Mouse (Mus musculus): Measurements from ENCODE around the gene Slc2a9. TPM values are rescaled to one million over a fixed set of nuclear protein-coding genes. Genes with fewer than 3 reads are reported as not detected.
A peak's percentile ranks its signal among the peaks of the same experiment; 100 is the strongest.

The Slc2a9 gene
- total and polyA plus RNA-seq, 3 experiments: 1.3 to 2.3 (median 2.1) TPM

- DNase-seq: no peak
Observed at GRCm38 (mm10) chr5:38372369-38372768, 130.6 kb downstream of the Slc2a9 start.

GRCm38 (mm10) chr5:38371308-38371707, 131.6 kb downstream of the Slc2a9 start:
- DNase-seq: no peak

DNA sequence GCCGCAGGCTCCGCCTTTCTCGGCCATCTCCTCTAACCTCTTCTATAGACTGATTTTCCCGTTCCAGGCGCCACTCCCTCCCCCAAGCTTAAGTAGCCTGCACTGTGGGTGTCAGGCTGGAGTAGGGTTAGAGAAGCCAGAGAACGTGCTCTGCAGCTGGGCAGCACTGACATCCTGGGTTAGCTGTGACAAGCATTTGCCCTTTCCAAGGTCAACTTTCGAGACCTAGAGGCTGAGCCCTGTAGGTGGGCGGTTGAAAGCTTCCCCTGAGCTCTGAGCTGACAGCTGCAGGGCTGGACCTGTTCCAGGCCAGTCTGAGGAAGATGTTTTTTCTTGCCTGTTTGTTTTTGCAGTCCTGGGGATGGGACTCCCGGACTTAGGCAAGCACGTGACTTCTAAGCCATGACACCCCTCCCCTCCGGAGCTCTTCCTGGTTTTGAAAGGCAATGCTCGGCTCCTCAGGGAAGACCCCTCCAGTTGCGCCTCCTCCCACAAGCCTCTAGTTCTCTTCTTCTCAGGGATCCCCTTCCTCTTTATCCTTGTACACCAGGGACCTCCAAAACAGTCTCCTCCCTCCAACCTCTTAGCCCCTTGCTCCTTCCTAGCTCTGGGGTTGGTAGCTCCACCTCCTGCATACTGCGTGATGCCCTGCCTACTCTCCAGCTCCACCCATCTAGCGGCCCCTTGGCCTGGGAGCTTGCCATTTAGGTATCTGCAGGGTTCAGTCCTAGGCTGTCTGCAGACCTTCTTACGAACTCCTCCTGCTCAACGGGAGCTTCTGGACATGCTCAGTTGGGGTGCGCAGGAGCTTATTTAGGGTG, 136.1 kb downstream of the Slc2a9 start:
- peak; percentile 36 for DNase-seq

- DNase-seq: no peak
Observed at GRCm38 (mm10) chr5:38365521-38365920, 137.4 kb downstream of the Slc2a9 start.

DNA sequence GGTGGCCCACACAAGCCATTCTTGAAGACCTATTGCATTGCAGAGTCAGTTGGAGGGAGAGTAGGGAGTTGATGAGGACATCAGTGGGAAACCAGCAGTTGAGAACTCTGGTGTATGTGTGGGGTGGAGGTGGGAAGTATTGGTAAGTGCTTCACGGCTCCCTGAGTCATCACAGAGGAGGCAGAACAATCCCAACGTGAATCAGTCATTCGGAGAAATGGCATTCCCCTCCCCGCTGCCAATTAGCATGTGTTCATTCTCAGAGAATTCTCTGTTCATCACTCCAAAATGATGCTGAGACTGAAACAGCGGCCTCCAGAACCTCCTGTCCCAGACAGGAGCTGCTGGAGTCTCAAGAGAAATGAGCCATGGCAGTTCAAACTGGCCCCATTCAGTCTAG, 138.5 kb downstream of the Slc2a9 start:
- DNase-seq: no peak

- no peak for DNase-seq
Observed at GRCm38 (mm10) chr5:38359716-38360115, 143.2 kb downstream of the Slc2a9 start.

DNA sequence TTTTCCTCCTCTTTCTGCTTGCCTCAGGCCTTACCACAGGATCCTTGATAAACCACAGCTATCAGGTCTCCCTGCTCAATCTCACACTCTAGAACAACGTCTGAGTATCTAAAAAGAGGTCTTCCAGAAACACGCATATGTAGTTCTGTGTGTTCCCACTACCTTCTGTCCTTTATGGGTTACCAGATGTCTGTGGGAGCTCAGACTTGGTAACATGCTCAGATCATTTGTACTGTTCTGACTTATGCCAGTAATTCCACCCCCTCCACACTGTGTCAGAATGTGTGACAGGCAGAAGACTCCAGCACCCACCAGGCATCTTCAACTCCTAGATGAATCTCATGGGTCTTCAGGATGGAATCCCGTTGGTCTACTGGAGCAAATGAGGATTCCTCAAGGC, 146.0 kb downstream of the Slc2a9 start:
- DNase-seq: no peak

- no peak for DNase-seq
Observed at GRCm38 (mm10) chr5:38350351-38350929, 152.5 kb downstream of the Slc2a9 start.

DNA sequence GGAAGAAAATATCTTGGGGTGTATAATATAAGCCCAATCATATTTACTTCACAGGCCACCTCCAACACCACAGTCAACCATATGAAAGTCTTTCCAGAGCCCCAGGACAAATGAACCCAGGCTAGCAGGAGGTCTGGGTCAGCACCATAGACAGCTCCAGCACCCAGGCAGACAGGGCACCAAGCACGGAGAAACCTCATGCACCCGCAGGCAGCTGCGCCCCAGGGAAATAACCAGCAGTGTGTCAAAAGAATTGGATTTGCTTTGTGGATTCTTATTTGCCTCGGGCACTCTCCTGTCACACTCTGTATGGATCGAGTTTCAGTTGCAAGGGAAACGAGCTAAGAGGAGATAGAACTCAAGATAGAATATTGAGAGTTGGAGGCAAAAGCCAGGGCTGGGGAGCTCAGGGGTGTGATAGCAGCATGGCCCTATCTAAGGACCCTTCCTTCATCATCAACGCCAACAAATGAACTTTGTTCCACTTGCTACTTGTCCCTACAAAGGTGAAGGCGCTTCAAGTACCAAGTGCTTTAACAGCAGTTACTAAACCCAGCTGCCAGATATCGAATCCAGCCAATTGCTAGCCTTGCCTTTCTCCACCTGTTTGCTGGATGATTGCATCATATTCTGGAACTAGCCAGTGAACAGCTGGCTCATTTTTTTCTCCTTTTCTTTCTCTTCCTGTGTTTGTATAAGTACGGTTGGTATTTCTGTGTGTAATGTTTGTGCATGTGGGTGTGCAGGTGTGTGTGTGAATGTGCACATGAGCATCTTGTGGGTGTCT, 156.1 kb downstream of the Slc2a9 start:
- DNase-seq: peak; percentile 11

DNA sequence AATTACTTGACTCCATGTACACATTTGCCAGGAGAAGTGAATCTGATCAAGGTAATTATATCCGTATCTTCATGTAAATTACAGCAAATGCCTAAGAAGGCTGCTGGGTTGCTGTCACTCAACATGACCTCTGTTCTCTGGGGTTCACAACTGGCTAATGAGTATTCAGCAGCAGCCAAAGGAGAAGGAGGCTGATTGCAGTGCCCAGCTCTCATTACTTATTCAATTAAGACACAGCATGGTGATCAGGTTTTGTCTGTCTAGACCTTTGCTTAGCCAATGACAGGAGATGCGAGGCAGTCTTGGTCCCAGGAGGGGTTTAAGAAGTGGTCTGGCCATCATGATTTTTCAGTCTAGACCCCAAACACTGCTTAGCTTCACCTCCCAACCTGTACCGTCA, 159.8 kb downstream of the Slc2a9 start:
- no peak for DNase-seq

DNA sequence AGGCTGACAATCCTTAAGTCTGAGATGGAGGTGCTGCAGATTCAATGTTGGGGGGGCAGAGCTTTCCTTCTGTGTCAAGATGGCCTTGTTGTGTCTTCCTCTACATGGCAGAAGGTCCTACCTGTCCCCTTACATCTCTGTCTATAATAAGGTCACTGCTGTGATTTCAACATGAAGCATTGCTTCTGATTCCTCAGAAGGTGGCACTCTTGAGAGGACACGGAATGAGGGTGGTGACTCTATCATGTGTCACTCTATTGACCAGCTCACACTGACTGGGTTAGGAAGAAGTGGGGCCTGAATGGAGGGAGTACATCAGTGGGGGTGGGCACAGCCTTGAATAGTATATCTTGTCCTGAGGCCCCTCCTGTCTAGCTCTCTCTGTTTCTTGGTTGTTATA, 168.4 kb downstream of the Slc2a9 start:
- DNase-seq: no peak

- no peak for DNase-seq
Observed at GRCm38 (mm10) chr5:38333381-38333780, 169.6 kb downstream of the Slc2a9 start.

GRCm38 (mm10) chr5:38318966-38319786, 183.8 kb downstream of the Slc2a9 start, which contains the start of gene Drd5:
TSS of gene Drd5 (plus strand) at chr5:38319367.
- no peak for DNase-seq

- DNase-seq: no peak
Observed at GRCm38 (mm10) chr5:38309795-38310194, 193.1 kb downstream of the Slc2a9 start.

DNA sequence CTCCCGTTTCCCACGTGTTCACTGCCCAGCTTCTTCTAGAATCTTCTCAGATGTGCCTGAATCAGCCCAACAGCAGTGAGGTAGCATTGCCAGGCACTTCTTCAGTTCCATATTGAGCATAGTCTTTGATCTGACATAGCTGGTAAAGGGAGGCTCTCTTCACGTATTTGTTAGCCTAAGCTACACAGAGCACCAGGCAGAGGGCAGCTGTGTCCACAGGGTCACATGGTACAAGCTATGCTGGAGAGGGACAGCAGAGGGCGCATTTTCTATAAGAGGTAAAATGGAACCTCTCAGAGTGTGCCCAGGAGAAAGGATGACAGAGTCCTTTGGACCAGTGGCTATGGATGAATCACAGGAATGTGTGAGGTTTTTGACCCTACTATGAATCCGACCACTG, 194.1 kb downstream of the Slc2a9 start:
- peak; percentile 69 for DNase-seq

DNA sequence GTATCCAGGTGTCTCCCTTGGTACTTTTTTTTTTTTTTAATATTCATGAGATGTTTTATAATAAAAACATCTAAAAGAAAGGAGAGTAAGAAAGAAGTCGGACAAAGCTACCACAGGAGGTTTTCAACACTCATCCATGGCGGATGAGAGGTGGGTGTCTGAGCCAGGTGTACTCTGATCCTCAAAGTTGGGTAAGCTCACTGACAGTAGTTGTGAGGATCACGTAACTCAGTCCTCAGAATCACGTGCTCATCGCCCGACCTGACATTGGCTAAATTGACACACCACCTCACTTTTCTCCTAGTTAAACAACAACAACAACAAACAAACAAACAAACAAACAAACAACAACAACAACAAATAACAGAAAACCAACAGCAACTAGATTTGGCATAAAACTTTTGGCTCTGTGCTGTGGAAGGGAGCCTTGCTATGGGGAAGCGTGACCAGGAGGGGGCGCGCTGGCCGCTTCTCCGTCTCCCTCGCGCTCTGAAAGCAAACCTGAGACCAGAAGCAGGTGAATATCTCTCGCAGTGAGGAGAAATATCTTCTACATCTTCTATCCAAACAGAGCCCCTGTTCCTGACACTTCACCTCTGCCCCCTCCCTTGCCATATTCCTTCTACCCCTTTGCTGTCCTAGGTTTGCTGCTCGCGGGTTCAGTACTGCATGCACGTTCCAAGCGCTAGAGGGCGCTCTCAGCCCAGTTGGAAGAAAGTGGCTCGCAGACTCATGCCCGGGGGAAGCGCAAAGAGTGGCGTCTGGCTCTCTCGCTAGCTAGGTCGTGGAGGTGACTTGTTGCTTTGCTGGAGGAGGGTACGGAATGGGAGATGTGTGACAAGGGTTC, 195.5 kb downstream of the Slc2a9 start:
- peak; percentile 89 for DNase-seq

GRCm38 (mm10) chr5:38305241-38305640, 197.7 kb downstream of the Slc2a9 start:
- peak; percentile 42 for DNase-seq

DNA sequence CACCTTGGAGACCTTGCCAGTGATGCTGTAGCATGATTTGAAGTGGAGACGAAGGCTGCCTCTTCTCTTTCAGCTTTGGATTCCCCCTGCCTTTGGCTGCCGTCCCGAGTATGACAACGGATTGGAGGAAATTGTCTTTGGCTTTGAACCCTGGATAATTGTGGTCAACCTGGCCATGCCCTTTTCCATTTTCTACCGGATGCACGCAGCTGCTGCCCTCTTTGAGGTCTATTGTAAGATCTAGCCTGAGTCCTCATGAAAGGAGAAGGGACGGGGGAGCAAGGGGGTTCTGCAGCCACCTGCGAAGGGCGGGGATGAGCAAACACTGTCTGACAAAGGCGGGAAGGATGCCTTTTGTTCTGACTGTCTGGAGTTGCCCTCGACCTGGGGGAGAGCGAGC, 200.3 kb downstream of the Slc2a9 start:
- DNase-seq: no peak

GRCm38 (mm10) chr5:38301761-38302411, 201.1 kb downstream of the Slc2a9 start:
- no peak for DNase-seq

All from adrenal gland, adult 2 months (tissue).